Mouse (Mus musculus): ENCODE measurements around the gene Olfr1228. TPM values are rescaled to one million over a fixed set of nuclear protein-coding genes. Genes with fewer than 3 reads are reported as not detected.

Gene Olfr1228
- total RNA-seq (2017): 1.0 TPM in 1 of 3 replicates, not detected in the others

GRCm38 (mm10) chr2:89253962-89254361, at the start of gene Olfr1228:
Gene Olfr1228 (minus strand): TSS chr2:89254062.
- no peak for ATAC-seq (replicated peaks; ENCODE audit: insufficient number of reproducible peaks, low FRiP score, low TSS enrichment, poor library complexity, severe bottlenecking)

GRCm38 (mm10) chr2:89297168-89297567, 43.3 kb upstream of the Olfr1228 start, which contains the start of gene Olfr1230:
Gene Olfr1230 (minus strand): TSS chr2:89297268.
- ATAC-seq (replicated peaks; ENCODE audit: insufficient number of reproducible peaks, low FRiP score, low TSS enrichment, poor library complexity, severe bottlenecking): no peak

DNA sequence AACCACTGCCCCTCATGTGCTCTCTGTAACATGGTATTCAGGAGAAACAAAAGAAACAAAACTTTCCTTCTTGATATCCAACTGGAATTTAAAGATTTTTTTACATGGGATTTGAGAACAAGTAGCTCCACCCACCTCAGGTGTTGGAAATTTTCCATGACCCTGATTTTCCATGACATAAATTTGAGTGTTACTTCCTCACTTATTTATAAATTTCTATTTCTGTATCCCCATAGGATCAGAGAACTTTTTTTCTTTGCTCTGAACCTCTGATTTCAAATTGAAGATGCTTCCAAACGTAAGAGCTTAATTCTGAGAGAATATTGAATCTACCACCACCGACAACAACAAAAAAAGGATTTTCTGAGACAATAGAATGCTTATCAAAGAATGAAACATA, 34.1 kb upstream of the Olfr1228 start, which contains the start of gene Olfr1229:
Gene Olfr1229, minus strand, starts transcription at position 101 of the 400 bp plus-strand sequence.
- no peak for ATAC-seq (replicated peaks; ENCODE audit: insufficient number of reproducible peaks, low FRiP score, low TSS enrichment, poor library complexity, severe bottlenecking)

DNA sequence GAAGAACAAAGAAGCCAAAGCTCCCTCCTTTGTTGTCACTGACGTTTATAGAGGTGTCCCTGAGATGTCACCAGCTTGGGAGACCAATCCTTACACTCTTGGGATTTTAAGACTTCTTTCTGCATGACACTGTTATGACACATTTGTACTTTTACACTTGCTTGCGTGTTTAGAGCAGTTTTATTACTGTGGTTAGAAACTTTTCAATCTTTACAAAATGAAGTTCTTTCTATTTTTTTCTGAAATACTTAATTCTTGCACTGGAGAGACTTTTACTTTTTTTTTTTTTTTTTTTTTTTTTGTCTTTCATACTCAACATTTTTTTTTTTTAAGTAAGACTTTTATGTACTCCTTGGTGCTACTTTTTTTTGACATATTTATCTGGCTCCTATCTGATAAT, 53.9 kb downstream of the Olfr1228 start, which contains the start of gene Olfr1226:
Gene Olfr1226, minus strand, starts transcription at position 101 of the 400 bp plus-strand sequence.
- ATAC-seq (replicated peaks; ENCODE audit: insufficient number of reproducible peaks, low FRiP score, low TSS enrichment, poor library complexity, severe bottlenecking): no peak

Other genes with a start within 250 kb of the Olfr1228 start
- not detected in 3 replicates for gene Olfr1215, start 247.1 kb downstream of the Olfr1228 start, total RNA-seq (2017)
- not detected in 3 replicates for gene Olfr1216, start 235.7 kb downstream of the Olfr1228 start, total RNA-seq (2017)
- not detected in 3 replicates for gene Olfr1217, start 222.0 kb downstream of the Olfr1228 start, total RNA-seq (2017)
- not detected in 3 replicates for gene Olfr1218, start 192.9 kb downstream of the Olfr1228 start, total RNA-seq (2017)
- not detected in 3 replicates for gene Olfr1219, start 170.5 kb downstream of the Olfr1228 start, total RNA-seq (2017)
- gene Olfr1220, start 147.2 kb downstream of the Olfr1228 start, total RNA-seq (2017): not detected in 3 replicates
- gene Olfr1221, start 136.8 kb downstream of the Olfr1228 start, total RNA-seq (2017): not detected in 3 replicates
- 0.96 TPM in 1 of 3 replicates, not detected in the others for gene Olfr1222, start 121.0 kb downstream of the Olfr1228 start, total RNA-seq (2017)
- not detected in 3 replicates for gene Olfr1223, start 102.5 kb downstream of the Olfr1228 start, total RNA-seq (2017)
- gene Olfr1224-ps1, start 90.0 kb downstream of the Olfr1228 start, total RNA-seq (2017): not detected in 3 replicates
- not detected in 3 replicates for gene Olfr1225, start 79.4 kb downstream of the Olfr1228 start, total RNA-seq (2017)
- not detected in 3 replicates for gene Olfr1226, start 54.0 kb downstream of the Olfr1228 start, total RNA-seq (2017)
- gene Olfr1229, start 34.0 kb upstream of the Olfr1228 start, total RNA-seq (2017): not detected in 3 replicates
- not detected in 3 replicates for gene Olfr1230, start 43.2 kb upstream of the Olfr1228 start, total RNA-seq (2017)
- 1.3 TPM in 1 of 3 replicates, not detected in the others for gene Olfr1231, start 53.0 kb upstream of the Olfr1228 start, total RNA-seq (2017)
- not detected in 3 replicates for gene Olfr1232, start 75.6 kb upstream of the Olfr1228 start, total RNA-seq (2017)
- not detected in 3 replicates for gene Olfr1233, start 88.3 kb upstream of the Olfr1228 start, total RNA-seq (2017)
- not detected in 3 replicates for gene Olfr1234, start 110.8 kb upstream of the Olfr1228 start, total RNA-seq (2017)
- gene Olfr1238, start 155.6 kb upstream of the Olfr1228 start, total RNA-seq (2017): not detected in 3 replicates
- not detected in 3 replicates for gene Olfr1239, start 166.3 kb upstream of the Olfr1228 start, total RNA-seq (2017)
- gene Olfr1240, start 188.9 kb upstream of the Olfr1228 start, total RNA-seq (2017): not detected in 3 replicates
- gene Olfr1241, start 233.1 kb upstream of the Olfr1228 start, total RNA-seq (2017): not detected in 3 replicates
- gene Olfr1242, start 244.3 kb upstream of the Olfr1228 start, total RNA-seq (2017): not detected in 3 replicates

Measured in monocyte, adult 5-6 weeks (primary cell).